Mouse (Mus musculus): ENCODE results near the gene Traf1.

DNA sequence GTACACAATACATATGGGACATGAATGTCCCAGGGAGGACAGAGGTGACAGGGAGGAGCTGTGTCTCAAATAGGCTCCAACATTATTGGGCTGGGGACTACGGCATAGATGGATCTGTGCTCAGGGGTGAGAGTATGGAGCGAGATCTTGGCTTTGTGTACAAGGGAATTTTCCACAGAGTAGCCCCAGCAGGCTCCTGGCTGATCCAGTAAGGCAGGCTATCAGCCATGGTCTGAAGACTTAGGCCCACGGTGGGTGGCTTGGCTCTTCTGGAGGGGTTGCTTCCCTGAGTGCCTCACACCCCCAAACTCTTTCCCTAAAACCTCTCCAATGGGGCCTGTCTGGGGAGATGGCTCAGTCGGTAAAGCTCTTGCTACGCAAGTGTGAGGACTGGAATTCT, 21.3 kb downstream of the Traf1 start:
- no peak for TF ChIP-seq POLR2A (IDR thresholded peaks at IDR 0.05; ENCODE audit: low read depth, low read length)
- no peak for TF ChIP-seq CTCF (IDR thresholded peaks at IDR 0.05; ENCODE audit: borderline replicate concordance, insufficient read depth, low read length)
